Mouse (Mus musculus) hindlimb bud, embryonic 11.5 days (tissue): ENCODE measurements at regions not wholly inside any gene's neighbourhood (a gene's known extent, or its start where the extent isn't known, plus 50 kb on each side); places are given as distances from the start of the nearest gene placed in this dataset.

Experiments used
- DNase-seq: peaks from one replicate; pipeline ENCODE4 v3.0.0-alpha.2; 2012; ENCODE audit warnings: low read depth, low spot score; ENCODE audit errors: extremely low spot score

GRCm38 (mm10) chr5:83890619-83891185, 526.5 kb downstream of the Epha5 start:
- no peak for DNase-seq

DNA sequence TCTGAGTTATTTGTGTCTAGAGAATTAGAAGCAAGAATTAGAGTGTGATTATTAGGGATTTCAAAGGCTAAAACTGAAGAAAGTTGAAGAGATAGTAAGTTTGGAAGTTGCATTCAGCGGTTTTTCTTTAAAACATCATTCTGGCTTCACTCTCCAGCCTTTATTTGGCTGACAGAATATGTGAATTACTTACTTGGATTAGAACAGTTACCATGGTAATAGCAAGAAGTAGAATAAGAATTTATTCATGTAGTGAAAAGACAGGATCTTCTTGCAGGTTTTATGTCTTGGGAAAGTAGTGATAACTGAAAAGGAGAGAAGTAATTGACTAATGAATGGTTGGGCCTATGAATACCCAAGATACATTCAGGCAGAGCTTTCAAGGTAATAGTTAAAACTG, 517.1 kb upstream of the Tecrl start:
- DNase-seq, result no peak

DNA sequence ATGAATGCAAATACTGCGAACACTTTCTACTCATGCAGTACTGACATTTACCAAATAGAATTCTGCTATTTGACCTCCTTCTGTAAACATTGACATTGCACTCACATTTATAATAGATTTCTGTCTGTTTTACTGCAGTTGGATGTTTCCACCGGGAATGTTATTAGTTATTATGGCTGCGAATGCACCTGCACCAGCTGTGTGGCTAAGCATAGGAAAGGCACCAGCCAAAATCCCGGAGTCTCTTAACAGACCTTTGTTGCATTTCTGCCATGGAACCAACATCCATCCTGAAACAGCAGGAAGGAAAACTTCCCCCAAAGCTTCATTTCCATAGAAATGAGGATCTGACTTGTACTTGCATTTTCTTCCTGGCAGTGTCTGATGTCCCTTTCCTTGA, 513.4 kb upstream of the Tecrl start:
- no peak for DNase-seq

DNA sequence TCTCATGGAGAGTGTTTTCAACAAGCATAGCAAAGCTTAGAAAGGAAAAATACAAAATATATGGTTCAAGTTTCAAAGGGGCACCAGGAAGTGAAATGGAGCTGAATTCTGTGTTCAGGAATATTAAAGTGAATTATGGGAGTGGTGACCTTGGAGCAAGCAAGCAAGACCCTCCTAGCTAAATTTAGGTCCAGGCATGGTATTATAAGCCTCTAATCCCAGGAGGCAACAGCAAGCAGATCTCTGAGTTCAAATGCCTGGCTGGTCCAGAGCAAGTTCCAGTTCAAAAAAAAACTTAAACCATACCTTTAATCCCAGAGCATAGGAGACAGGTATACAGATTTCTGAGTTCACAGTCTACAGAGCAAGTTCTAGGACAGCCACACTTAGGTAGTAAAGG, 506.7 kb upstream of the Tecrl start:
- no peak for DNase-seq

DNA sequence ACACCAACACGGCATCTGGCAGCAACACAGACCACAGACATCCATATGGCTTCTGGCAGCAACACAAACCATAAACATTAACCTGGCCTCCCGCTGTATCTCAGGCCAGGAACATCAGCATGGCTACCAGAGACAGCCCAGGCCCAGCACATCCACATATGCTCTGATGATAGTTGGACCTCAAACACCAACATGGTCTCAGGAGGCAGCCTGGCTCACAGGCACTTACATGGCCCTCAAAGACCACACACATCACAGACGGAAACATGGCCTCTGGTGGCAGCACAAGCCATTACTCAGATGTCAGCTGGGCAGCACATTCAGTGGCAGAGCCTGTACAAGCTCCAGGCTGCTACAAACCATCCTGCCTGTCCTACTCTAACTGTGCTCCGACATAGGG, 497.0 kb upstream of the Tecrl start:
- DNase-seq, result no peak

- DNase-seq, result no peak
These were observed 471.6 kb upstream of the Tecrl start for GRCm38 (mm10) chr5:83826561-83826960.

DNA sequence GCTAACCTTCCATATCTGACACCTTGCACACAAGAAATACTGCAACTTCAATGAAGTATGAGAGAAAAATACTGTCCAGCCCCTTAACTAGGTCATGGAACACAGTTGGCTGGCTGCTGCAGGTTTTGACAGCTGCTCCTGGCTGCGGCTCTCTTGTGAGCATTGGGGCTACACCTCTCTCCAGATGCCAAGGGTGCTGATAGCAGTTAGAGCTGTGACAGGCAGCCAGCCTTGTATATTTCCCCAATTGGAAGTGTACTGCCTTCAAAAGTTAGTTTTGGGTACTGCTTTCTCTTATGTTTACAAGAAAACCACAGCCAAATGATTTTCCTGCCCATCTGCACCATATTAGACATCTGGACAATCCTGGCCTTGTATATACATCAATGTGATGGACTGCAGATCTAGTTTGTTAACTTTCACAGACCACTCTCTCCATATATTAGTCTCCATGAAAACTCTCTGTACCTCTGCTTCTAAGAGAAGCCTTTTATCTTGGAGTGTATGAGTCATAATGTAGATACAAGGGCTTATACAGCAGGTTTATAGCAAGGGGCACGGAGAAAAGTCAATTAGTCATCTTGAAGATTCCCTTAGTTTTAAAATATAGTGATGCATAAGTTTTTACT, 470.0 kb upstream of the Tecrl start:
- no peak for DNase-seq

- no peak for DNase-seq
These were observed 456.3 kb upstream of the Tecrl start for GRCm38 (mm10) chr5:83811309-83811708.

DNA sequence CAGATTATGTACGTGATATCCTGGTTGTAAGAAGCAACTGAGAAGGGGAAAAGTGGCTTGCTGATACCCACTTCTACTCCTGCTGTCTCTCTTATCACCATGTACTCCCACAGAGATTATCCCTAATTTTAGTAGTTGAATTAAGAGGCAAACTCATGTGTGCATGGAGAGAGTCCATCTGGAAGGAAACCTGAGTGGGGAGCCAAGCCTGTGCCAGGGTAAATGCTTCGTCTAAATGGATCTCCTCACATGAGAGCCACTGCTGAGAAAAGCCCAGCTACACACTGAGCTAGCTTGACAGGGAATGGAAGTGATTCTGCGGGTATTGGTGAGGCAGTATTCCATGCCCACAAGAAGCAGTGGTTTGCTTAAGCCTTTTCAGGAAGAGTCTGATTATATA, 445.0 kb upstream of the Tecrl start:
- DNase-seq, result no peak

DNA sequence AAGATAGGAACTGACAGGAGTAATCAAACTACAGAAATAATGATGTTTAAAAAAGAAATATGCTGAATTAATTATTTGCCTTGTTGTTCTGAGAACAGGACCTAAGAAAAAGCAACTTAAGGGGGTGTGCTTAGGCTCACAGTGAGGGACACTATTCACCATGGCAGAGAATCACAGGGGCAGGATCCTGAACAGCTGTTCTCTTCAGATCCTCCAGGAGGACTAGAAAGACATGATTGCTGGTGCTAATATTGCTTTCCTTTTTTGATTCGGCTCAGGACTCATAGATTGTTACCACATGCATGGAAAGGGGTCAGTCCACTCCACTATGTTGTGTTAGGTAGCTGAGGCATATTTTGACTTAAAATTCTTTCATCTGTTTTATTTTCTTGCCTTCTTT, 425.4 kb upstream of the Tecrl start:
- no peak for DNase-seq

DNA sequence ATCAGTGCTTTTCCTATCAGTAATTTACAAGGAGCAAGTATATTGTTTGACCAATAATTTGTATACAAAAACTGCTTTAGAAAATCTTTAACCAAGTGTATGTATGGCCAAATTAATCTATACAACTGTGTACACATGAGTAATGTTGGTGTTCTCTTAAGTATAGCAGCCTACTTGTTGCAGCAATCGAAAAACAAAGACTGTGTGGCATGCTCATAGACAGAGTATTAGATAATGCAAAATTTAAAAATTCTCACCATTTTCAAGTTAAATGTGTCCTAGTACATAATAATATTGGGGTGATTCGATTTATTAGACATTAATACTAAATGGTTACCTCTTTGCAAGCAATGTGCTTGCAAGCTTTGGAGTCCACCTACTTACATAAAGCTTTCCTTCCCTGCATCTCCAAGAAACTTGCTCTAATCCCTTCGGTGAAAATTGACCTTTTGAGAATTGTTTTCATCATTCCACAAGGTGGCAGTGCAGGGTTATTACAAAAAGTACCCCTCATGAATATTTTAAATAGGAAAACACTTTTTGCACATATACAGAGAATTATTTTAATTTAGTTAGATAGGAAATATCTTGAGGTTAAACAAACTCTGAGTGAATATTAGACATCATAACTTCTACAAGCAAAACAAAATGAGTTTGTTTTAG, 423.4 kb upstream of the Tecrl start:
- DNase-seq, result peak; percentile 24

DNA sequence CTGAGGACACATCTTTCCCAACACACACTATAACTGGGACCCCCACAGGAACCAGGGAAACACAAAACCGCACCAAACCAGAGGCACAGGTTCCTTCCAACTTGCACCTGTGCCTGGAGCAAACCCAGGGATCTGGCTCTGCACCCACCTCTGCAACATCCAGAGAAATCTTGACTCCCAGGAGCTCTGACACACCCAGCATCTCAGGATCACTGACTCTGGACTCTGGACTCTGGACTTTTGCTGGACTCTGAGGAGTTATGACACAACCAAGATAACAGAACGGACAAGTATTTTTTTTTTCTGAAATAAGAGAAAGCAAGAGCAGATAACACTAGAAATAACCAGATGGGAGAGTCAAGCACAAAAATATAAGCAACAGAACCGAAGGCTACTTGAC, 386.9 kb upstream of the Tecrl start:
- no peak for DNase-seq

DNA sequence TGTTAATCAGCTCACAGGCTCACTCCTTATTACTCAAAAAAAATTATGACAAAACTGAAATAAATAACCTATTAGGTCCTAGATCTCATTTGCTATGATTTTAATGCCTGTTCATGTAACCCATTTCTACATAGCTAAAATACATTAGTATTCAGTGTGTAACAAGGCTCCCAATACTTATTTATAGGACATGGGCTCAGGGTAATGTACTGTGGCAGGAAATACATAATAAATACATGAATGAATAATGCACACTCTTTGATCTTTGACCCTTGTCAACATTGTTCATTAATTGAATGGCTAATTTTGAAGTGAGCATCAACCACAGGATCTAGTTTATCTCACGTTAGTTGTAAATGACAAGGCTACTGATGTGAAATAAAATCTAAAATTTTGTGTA, 340.4 kb upstream of the Tecrl start:
- DNase-seq, result no peak

- DNase-seq, result no peak
These were observed 337.3 kb upstream of the Tecrl start for GRCm38 (mm10) chr5:83692286-83692685.

GRCm38 (mm10) chr5:83678373-83678772, 323.4 kb upstream of the Tecrl start:
- no peak for DNase-seq

GRCm38 (mm10) chr5:83659091-83659490, 304.1 kb upstream of the Tecrl start:
- DNase-seq, result no peak

GRCm38 (mm10) chr5:83651329-83651728, 296.3 kb upstream of the Tecrl start:
- DNase-seq, result no peak

DNA sequence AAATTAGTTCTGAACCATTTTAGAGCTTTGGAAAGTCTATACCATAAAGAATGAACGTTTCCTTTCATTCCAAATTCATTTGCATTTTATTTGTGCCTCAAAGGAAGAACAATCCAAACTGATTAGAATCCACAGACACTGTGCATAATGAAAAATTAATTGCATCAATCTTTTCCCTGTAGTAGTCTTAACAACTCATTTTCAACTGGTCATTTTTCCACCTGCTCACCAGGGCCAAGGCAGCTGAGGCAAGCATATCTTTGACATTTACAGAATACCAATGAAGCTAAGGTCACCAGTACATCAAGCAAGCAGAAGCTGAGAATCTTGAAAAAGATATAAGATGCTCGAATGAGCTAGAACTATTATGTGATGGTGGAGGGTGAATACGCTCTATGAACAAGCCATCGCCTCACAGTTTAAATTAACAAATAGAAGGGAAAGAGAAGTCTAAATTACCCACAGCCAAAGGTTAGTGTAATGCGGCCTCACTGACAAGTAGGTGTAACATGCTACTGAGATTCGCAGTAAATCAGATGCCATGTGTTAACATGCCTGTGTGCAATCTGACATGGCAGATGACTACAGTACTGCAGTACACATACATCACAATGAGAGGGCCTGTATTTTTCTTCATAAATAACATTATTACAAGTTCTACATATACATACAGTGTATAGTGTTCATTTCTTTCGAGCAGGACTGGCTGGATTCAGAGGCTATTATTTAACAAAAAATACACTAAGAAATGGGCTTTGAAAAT, 267.8 kb upstream of the Tecrl start:
- DNase-seq, result no peak

DNA sequence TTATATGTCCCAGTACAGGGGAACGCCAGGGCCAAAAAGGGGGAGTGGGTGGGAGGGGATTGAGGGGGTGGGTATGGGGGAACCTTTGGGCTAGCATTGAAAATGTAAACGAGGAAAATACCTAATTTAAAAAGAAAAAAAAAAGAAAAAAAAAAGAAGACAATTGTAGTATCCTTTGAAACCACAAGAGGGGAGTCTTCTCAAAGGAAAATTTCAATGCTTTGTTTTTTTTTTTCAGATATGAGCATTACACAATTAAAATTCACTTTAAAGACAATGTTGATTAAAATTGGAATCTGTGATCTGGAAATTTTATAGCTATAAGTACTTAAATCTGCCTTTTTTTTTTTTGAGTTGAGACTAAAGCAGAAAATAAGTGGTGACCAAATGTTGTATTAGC, 255.8 kb upstream of the Tecrl start:
- DNase-seq, result no peak

DNA sequence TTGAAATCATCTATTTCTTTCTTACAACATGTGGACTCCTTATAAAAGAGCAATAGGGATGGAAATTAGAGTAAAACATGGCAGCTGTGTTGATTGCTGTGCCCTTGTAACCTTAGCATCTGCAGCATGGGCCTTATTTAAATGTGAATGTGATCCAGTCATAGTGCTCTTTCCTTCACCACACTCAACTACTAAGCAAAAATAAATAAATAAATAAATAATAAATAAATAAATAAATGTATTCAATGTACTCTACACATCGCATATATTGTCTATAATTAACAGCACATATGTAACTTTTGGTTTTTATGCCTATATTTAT, 238.3 kb upstream of the Tecrl start:
- DNase-seq, result no peak

GRCm38 (mm10) chr5:83592587-83593288, 237.7 kb upstream of the Tecrl start:
- DNase-seq, result no peak
